ENCODE assay signal across 16 mouse cellular contexts in the genomic region with DNA sequence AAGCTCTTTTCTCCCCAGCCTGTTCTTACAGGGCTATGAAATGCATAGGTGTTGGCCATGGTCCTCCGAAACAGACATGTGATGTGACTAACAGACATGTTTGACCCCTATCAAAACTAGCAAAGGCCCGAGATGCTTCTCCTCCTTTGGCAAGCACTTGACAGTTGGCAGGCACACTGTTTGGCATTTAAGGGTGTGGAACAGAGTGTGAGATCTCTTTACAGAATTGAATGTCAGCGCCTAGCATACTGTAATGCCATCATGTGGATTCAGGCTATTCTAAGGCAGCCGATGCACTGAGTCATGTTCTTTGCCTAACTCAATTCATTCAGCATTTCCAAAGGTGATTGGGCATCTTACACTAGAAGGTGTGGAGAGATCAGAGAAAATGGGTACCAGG.
DNase-seq lines count a peak whose midpoint lies in the region; ATAC-seq lines count a peak whose summit lies in the region.
"Had no signal": no experiment of that assay in that cellular context is flagged by ENCODE, and none has a peak within 500 bp of the region (broad histone marks: within the 10 kb centered on the region; RNA-seq: fewer than 3 reads in every experiment).

No protein-coding gene starts in this region.

- peak; percentile 72 for ATAC-seq in frontal cortex, adult (ENCODE audit: low TSS enrichment)
- ATAC-seq: hindbrain, postnatal 0 days had no signal

- DNase-seq in frontal cortex, postnatal 25 days (ENCODE audit: low spot score in 2 of 2) = no peak
- DNase-seq in left cerebral cortex, postnatal 14 days (ENCODE audit: low spot score in 2 of 2) = peak; percentile 22 to 60
- no peak for DNase-seq in left cerebral cortex, adult 11 months (ENCODE audit: low spot score)
- peak; percentile 35 to 46 for DNase-seq in right cerebral cortex, postnatal 10 days (ENCODE audit: low spot score in 2 of 2)
- DNase-seq in right cerebral cortex, postnatal 14 days = no peak
- DNase-seq in adrenal gland, adult (ENCODE audit: inconsistent age in 2 of 2, low spot score in 1 of 2) = no peak
- DNase-seq: adrenal gland, adult 2 months; cerebellum, adult 9-11 months; embryo, embryonic 11 days; gastrocnemius, postnatal 14 days; heart, adult 18-20 months; kidney, adult 11 months; lung, adult 2 months; lung, postnatal 4 days had no signal

- intact Hi-C loops in left cerebral cortex, postnatal 14 days (cut with DNase I) = no loop called here

Comparison
In these comparisons a context has a peak if more than half of its experiments do, and no peak if none do; other contexts are left out.
1. DNase-seq: peak in left cerebral cortex, postnatal 14 days (2 of 2) and right cerebral cortex, postnatal 10 days (2 of 2); none in frontal cortex, postnatal 25 days (0 of 2), left cerebral cortex, adult 11 months (single experiment), right cerebral cortex, postnatal 14 days (single experiment) and adrenal gland, adult (0 of 2).